Mouse (Mus musculus): ENCODE measurements around the gene Zfp358. TPM values are rescaled to one million over a fixed set of nuclear protein-coding genes. Genes with fewer than 3 reads are reported as not detected.

The Zfp358 gene
- polyA plus RNA-seq, 1 experiment from 2014 or later: 27.9 TPM

DNA sequence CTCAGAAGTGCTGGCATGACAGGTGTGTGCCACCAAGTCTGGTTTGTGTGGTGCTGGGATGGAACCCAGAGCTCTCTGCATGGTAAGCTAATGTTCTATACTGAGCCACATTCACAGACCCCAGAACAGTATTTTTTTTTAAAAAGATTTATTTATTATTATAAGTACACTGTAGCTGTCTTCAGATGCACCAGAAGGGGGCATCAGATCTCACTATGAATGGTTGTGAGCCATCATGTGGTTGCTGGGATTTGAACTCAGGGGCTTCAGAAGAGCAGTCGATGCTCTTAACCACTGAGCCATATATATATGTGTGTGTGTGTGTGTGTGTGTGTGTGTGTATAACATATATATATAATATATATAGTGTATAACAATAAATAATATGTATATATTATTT is 24.1 kb upstream of the Zfp358 start:
- Histone ChIP-seq H3K9ac (ENCODE audit: low read depth, low read length) (no peak overlapping the region), H3K4me2 (replicated peaks; ENCODE audit: low read depth, low read length) (no peak overlapping the region), H3K9me3 (ENCODE audit: control insufficient read depth, low read length) (no peaks in the 10 kb centered on the region), H3K36me3 (ENCODE audit: control insufficient read depth, insufficient read depth, low read length) (no peaks in the 10 kb centered on the region), H3K27ac (ENCODE audit: low read depth, low read length) (no peak overlapping the region), H3K4me1 (ENCODE audit: control insufficient read depth, insufficient read depth, low read length) (0 out of 2 replicates have a peak, but pooled peaks cover 4% of the 10 kb centered on the region), H3K4me3 (ENCODE audit: low read length) (no peak overlapping the region), H3K27me3 (ENCODE audit: control insufficient read depth, insufficient read depth, low read length) (no peaks in the 10 kb centered on the region)
- 97% methylated on average over 1 of the region's 1 CpGs for WGBS
- ATAC-seq (ENCODE audit: low FRiP score, low TSS enrichment): no peak

DNA sequence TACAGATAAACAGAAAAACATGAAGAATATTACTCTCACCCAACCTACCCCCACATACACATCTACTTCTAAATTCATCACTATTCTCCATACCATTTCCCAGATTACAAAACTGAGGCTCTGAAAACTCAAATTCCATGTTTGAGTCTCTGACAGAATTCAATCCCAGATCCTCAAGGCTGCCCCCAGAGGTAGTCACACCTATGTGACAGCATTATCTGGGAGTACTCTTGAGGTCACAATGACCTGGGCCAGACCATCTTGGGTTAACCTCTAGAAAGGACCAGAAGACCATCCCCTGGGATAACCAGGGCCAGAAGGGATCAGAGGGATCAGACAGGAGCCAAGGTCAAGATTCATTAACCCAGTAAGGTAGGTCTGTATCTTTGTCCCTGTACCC is 22.4 kb upstream of the Zfp358 start, which contains the start of gene Tex45:
Tex45 (plus strand) TSS at position 301 of the 400 bp plus-strand sequence.
- Histone ChIP-seq H3K27ac (ENCODE audit: low read depth, low read length) (no peak within 1 kb of the TSS), H3K36me3 (ENCODE audit: control insufficient read depth, insufficient read depth, low read length) (no peaks in the 10 kb centered on the region), H3K9me3 (ENCODE audit: control insufficient read depth, low read length) (no peaks in the 10 kb centered on the region), H3K9ac (ENCODE audit: low read depth, low read length) (no peak within 1 kb of the TSS), H3K4me3 (ENCODE audit: low read length) (no peak within 1 kb of the TSS), H3K4me1 (ENCODE audit: control insufficient read depth, insufficient read depth, low read length) (0 out of 2 replicates have a peak, but pooled peaks cover 4% of the 10 kb centered on the region), H3K27me3 (ENCODE audit: control insufficient read depth, insufficient read depth, low read length) (no peaks in the 10 kb centered on the region), H3K4me2 (replicated peaks; ENCODE audit: low read depth, low read length) (no peak within 1 kb of the TSS)
- no peak for ATAC-seq (ENCODE audit: low FRiP score, low TSS enrichment)

DNA sequence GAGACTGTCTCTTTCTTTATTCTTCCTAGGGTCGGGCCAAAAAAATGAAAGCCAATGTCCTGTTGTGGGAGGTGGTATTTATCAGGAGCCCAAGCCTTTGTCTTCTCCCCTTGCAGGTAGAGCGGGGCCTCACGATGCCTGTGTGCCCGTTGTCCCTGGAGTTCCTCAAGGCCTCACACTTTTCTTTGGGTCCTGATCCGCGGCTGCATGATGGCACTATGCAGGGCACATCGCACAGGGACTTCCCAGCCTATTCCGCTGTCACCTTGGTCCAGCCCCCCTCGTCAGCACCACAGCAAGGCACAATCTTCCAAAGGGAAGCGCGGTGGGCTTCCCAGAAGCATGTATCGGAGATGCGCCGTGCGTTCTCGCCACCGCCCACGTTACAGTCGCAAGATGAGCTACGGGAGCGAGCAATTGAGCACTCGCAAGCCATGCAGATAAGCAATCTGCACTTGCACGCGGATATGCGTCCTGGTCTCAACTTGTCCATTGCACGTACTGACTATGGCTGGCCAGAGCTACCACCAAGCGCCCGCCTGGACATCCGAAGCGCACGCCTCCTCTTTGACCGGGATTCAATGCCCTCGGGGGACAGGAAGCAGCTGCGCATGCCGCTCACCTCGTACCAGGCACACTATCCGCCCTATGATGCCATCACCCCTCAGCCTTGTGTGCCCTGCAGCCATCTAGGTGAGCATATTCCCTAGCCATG is 17.1 kb upstream of the Zfp358 start:
- Histone ChIP-seq H3K27ac (ENCODE audit: low read depth, low read length) (no peak overlapping the region), H3K9ac (ENCODE audit: low read depth, low read length) (no peak overlapping the region), H3K27me3 (ENCODE audit: control insufficient read depth, insufficient read depth, low read length) (no peaks in the 10 kb centered on the region), H3K36me3 (ENCODE audit: control insufficient read depth, insufficient read depth, low read length) (no peaks in the 10 kb centered on the region), H3K4me1 (ENCODE audit: control insufficient read depth, insufficient read depth, low read length) (no peaks in the 10 kb centered on the region), H3K4me2 (replicated peaks; ENCODE audit: low read depth, low read length) (peak overlapping the region; percentile 43), H3K9me3 (ENCODE audit: control insufficient read depth, low read length) (no peaks in the 10 kb centered on the region), H3K4me3 (ENCODE audit: low read length) (peak overlapping the region; percentile 26)
- WGBS: 29% methylated on average over 37 of the region's 37 CpGs
- no peak for ATAC-seq (ENCODE audit: low FRiP score, low TSS enrichment)

- H3K4me1 ChIP-seq (ENCODE audit: control insufficient read depth, insufficient read depth, low read length): no peaks in the 10 kb centered on the region
- no peaks in the 10 kb centered on the region for H3K36me3 ChIP-seq (ENCODE audit: control insufficient read depth, insufficient read depth, low read length)
- no peak overlapping the region for H3K9ac ChIP-seq (ENCODE audit: low read depth, low read length)
- H3K9me3 ChIP-seq (ENCODE audit: control insufficient read depth, low read length): no peaks in the 10 kb centered on the region
- no peak overlapping the region for H3K4me3 ChIP-seq (ENCODE audit: low read length)
- 50% methylated on average over 4 of the region's 4 CpGs for WGBS
- no peak overlapping the region for H3K27ac ChIP-seq (ENCODE audit: low read depth, low read length)
- no peaks in the 10 kb centered on the region for H3K27me3 ChIP-seq (ENCODE audit: control insufficient read depth, insufficient read depth, low read length)
- no peak for ATAC-seq (ENCODE audit: low FRiP score, low TSS enrichment)
- H3K4me2 ChIP-seq (replicated peaks; ENCODE audit: low read depth, low read length): no peak overlapping the region
These were observed 12.6 kb upstream of the Zfp358 start for GRCm38 (mm10) chr8:3480221-3480785.

DNA sequence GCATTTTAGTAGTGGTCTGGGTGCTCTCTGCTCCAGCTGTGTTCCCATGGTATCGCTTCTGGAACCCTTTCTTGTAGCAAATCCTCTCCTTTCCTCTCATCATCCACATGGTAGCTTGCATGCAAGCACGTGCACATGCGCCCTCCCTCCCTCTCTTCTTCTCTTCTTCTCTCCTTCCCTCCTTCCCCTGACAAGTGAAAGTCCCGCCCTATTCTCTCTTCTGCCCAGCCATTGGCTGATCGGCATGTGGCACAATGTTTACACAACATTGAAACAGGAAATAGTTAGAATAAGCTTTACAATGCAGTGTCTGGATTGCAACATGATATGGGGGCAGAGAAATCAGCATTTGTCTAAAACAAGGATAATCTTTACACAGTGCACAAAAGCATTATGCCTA is 11.3 kb upstream of the Zfp358 start:
- WGBS: 72% methylated on average over 5 of the region's 5 CpGs
- Histone ChIP-seq H3K4me3 (ENCODE audit: low read length) (no peak overlapping the region), H3K9me3 (ENCODE audit: control insufficient read depth, low read length) (no peaks in the 10 kb centered on the region), H3K27me3 (ENCODE audit: control insufficient read depth, insufficient read depth, low read length) (no peaks in the 10 kb centered on the region), H3K4me1 (ENCODE audit: control insufficient read depth, insufficient read depth, low read length) (no peaks in the 10 kb centered on the region), H3K27ac (ENCODE audit: low read depth, low read length) (no peak overlapping the region), H3K36me3 (ENCODE audit: control insufficient read depth, insufficient read depth, low read length) (no peaks in the 10 kb centered on the region), H3K9ac (ENCODE audit: low read depth, low read length) (no peak overlapping the region), H3K4me2 (replicated peaks; ENCODE audit: low read depth, low read length) (no peak overlapping the region)
- no peak for ATAC-seq (ENCODE audit: low FRiP score, low TSS enrichment)

GRCm38 (mm10) chr8:3482240-3482740 is 10.6 kb upstream of the Zfp358 start:
- no peaks in the 10 kb centered on the region for H3K36me3 ChIP-seq (ENCODE audit: control insufficient read depth, insufficient read depth, low read length)
- H3K4me3 ChIP-seq (ENCODE audit: low read length): no peak overlapping the region
- WGBS: 90% methylated on average over 22 of the region's 22 CpGs
- ATAC-seq (ENCODE audit: low FRiP score, low TSS enrichment): no peak
- no peak overlapping the region for H3K9ac ChIP-seq (ENCODE audit: low read depth, low read length)
- no peaks in the 10 kb centered on the region for H3K4me1 ChIP-seq (ENCODE audit: control insufficient read depth, insufficient read depth, low read length)
- no peak overlapping the region for H3K27ac ChIP-seq (ENCODE audit: low read depth, low read length)
- no peak overlapping the region for H3K4me2 ChIP-seq (replicated peaks; ENCODE audit: low read depth, low read length)
- no peaks in the 10 kb centered on the region for H3K27me3 ChIP-seq (ENCODE audit: control insufficient read depth, insufficient read depth, low read length)
- no peaks in the 10 kb centered on the region for H3K9me3 ChIP-seq (ENCODE audit: control insufficient read depth, low read length)

DNA sequence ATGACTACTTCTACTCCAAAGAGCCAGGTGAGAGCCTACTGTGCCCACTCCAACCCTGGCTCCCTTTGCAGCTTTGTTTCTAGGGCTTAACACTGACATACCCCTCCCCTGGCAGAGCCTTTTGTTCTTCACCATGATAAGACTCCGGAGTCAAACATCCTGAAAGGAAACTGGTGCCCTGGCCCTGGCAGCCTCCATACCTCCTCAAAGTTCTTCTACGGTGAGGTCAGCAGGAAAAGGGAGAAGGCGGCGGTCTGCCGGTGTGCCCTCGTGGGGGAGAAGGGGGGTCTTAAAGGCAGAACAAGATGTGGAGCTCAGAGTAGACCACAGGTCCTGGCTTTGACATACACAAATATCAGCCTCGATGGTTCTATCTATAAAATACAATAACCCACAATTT is 9.4 kb upstream of the Zfp358 start:
- no peak for ATAC-seq (ENCODE audit: low FRiP score, low TSS enrichment)
- no peak overlapping the region for H3K9ac ChIP-seq (ENCODE audit: low read depth, low read length)
- WGBS: 91% methylated on average over 7 of the region's 7 CpGs
- H3K36me3 ChIP-seq (ENCODE audit: control insufficient read depth, insufficient read depth, low read length): no peaks in the 10 kb centered on the region
- H3K27me3 ChIP-seq (ENCODE audit: control insufficient read depth, insufficient read depth, low read length): no peaks in the 10 kb centered on the region
- no peaks in the 10 kb centered on the region for H3K9me3 ChIP-seq (ENCODE audit: control insufficient read depth, low read length)
- H3K27ac ChIP-seq (ENCODE audit: low read depth, low read length): no peak overlapping the region
- H3K4me1 ChIP-seq (ENCODE audit: control insufficient read depth, insufficient read depth, low read length): no peaks in the 10 kb centered on the region
- no peak overlapping the region for H3K4me3 ChIP-seq (ENCODE audit: low read length)
- H3K4me2 ChIP-seq (replicated peaks; ENCODE audit: low read depth, low read length): no peak overlapping the region

GRCm38 (mm10) chr8:3485192-3485591 is 7.7 kb upstream of the Zfp358 start:
- H3K36me3 ChIP-seq (ENCODE audit: control insufficient read depth, insufficient read depth, low read length): no peaks in the 10 kb centered on the region
- H3K27ac ChIP-seq (ENCODE audit: low read depth, low read length): no peak overlapping the region
- no peak overlapping the region for H3K4me3 ChIP-seq (ENCODE audit: low read length)
- H3K4me1 ChIP-seq (ENCODE audit: control insufficient read depth, insufficient read depth, low read length): no peaks in the 10 kb centered on the region
- no peaks in the 10 kb centered on the region for H3K9me3 ChIP-seq (ENCODE audit: control insufficient read depth, low read length)
- no peak overlapping the region for H3K9ac ChIP-seq (ENCODE audit: low read depth, low read length)
- 0 out of 2 replicates have a peak, but pooled peaks have one; percentile 33 for ATAC-seq (ENCODE audit: low FRiP score, low TSS enrichment)
- no peak overlapping the region for H3K4me2 ChIP-seq (replicated peaks; ENCODE audit: low read depth, low read length)
- 23% methylated on average over 5 of the region's 5 CpGs for WGBS
- H3K27me3 ChIP-seq (ENCODE audit: control insufficient read depth, insufficient read depth, low read length): no peaks in the 10 kb centered on the region

DNA sequence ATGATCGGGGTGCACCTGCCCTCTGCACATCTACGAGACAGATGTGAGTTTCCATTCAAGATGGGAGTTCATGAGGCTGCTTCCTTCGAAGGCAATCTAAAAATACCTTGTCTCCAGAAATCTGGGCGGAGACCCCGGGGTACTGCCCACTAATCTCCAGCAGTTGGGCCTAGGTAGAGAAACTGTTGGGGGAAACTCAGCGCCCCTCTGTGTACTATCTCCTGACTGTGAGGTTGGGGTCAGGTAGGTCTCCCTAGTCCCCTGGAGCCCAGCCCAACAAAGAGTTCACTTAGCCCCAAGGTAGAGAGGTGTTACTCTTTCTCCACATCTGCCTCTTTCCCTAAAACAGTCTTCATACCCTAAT is 889 bp downstream of the Zfp358 start:
- peak overlapping the region; percentile 51 for H3K4me2 ChIP-seq (replicated peaks; ENCODE audit: low read depth, low read length)
- H3K27ac ChIP-seq (ENCODE audit: low read depth, low read length): no peak overlapping the region; the same call in 1 of the 2 replicates
- 0 out of 2 replicates have a peak, but pooled peaks have one; percentile 6 for ATAC-seq (ENCODE audit: low FRiP score, low TSS enrichment)
- peak overlapping the region; percentile 98 for H3K9ac ChIP-seq (ENCODE audit: low read depth, low read length)
- peaks cover 11% of the 10 kb centered on the region for H3K9me3 ChIP-seq (ENCODE audit: control insufficient read depth, low read length)
- no peaks in the 10 kb centered on the region for H3K4me1 ChIP-seq (ENCODE audit: control insufficient read depth, insufficient read depth, low read length)
- 40% methylated on average over 6 of the region's 6 CpGs for WGBS
- H3K36me3 ChIP-seq (ENCODE audit: control insufficient read depth, insufficient read depth, low read length): peaks cover 31% of the 10 kb centered on the region
- no peaks in the 10 kb centered on the region for H3K27me3 ChIP-seq (ENCODE audit: control insufficient read depth, insufficient read depth, low read length)
- peak overlapping the region; percentile 78 for H3K4me3 ChIP-seq (ENCODE audit: low read length)
